In the genomic region with DNA sequence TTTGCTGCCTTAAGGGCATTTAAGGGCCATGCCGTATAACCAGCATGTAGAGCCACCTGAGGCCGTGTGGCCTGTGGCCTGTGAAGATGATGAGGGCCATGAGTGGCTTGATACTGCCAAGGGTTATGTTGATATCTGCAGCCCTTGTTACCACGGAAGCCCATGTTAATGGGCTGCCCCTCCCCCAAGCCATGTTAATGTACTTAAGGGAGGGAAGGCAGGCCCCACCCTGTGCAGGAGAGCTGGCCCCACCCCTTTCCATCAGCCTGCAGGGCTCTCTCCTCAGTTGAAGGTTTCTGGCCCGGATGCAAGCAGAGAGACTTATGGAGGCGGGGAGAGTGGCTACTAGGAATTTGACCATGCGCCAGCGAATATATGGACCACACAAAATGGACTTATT, we compare ENCODE assay signal across 16 mouse cellular contexts.
"Had no signal": no experiment of that assay in that cellular context is flagged by ENCODE, and none has a peak within 500 bp of the region (broad histone marks: within the 10 kb centered on the region; RNA-seq: fewer than 3 reads in every experiment).

No protein-coding gene starts in this region.

- H3K27ac ChIP-seq: hindbrain, postnatal 0 days; kidney, embryonic 15.5 days; liver, embryonic 13.5 days; macrophage; midbrain, embryonic 15.5 days; neural tube, embryonic 13.5 days had no signal

- ATAC-seq: hindbrain, postnatal 0 days; liver, postnatal 0 days; midbrain, embryonic 15.5 days had no signal

- H3K4me1 ChIP-seq: liver, embryonic 13.5 days had no signal

- H3K4me3 ChIP-seq: kidney, embryonic 15.5 days; liver, embryonic 13.5 days; megakaryocyte, embryonic 14.5 days; midbrain, embryonic 15.5 days; neural tube, embryonic 13.5 days had no signal

- H3K9me3 ChIP-seq: kidney, embryonic 15.5 days; liver, embryonic 13.5 days; megakaryocyte, embryonic 14.5 days; midbrain, embryonic 15.5 days; neural tube, embryonic 13.5 days had no signal

- H3K9ac ChIP-seq: kidney, embryonic 15.5 days; liver, embryonic 13.5 days; liver, postnatal 0 days; midbrain, embryonic 15.5 days; neural tube, embryonic 13.5 days had no signal

- H3K4me2 ChIP-seq: kidney, embryonic 15.5 days; liver, embryonic 13.5 days; midbrain, embryonic 11.5 days; midbrain, embryonic 15.5 days; neural tube, embryonic 13.5 days had no signal

- H3K36me3 ChIP-seq: kidney, embryonic 15.5 days; liver, embryonic 13.5 days; midbrain, embryonic 15.5 days; neural tube, embryonic 13.5 days had no signal

- DNase-seq: kidney, adult 11 months; left cerebral cortex, postnatal 4 days; liver; liver, embryonic 13.5 days; liver, postnatal 0 days; lung, postnatal 10 days; retina, postnatal 1 day; right cerebral cortex, postnatal 14 days; thymus, postnatal 4 days had no signal

- H3K27me3 ChIP-seq: midbrain, embryonic 15.5 days; neural tube, embryonic 13.5 days had no signal
